Mouse (Mus musculus): ENCODE measurements around the gene Ahnak2.

The Ahnak2 gene

GRCm38 (mm10) chr12:112734881-112735655, 67.4 kb downstream of the Ahnak2 start:
- WGBS: 90% methylated on average over 19 of the region's 19 CpGs

DNA sequence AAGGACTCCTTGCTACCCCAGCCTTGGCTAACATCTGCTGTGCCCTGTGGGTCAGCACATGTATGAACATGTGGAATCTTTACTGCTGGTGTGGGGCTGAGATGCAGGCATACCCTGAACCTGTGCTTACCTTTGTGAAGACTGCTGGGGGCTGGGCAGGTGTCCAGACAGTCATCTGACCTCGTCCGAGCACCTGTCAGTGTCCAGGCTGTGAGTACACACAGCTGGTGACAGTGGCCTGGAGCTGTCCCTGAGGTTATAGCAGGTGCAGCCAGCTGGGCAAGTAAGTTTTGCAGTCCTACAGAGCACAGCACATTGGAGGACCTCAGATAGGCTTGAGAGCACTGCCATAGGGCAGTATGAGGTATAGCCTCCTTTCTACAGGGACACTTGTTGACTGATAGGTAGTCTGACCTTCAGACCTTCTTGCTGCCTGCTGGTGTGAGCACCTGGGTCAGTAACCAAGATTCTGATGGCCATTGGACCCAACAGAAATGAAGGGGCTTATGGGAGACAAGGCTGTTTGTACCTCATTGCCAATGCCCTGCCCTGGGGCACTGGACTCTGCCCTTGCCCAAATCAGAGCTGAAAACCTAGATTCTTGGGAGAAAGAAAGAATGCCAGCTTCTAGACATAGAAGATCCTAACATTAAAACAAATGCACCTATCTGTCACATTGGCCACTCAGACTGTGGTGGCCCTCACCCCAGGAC, 68.2 kb downstream of the Ahnak2 start:
- 84% methylated on average over 2 of the region's 2 CpGs for WGBS

GRCm38 (mm10) chr12:112732591-112732990, 69.9 kb downstream of the Ahnak2 start:
- WGBS: 92% methylated on average over 10 of the region's 10 CpGs

DNA sequence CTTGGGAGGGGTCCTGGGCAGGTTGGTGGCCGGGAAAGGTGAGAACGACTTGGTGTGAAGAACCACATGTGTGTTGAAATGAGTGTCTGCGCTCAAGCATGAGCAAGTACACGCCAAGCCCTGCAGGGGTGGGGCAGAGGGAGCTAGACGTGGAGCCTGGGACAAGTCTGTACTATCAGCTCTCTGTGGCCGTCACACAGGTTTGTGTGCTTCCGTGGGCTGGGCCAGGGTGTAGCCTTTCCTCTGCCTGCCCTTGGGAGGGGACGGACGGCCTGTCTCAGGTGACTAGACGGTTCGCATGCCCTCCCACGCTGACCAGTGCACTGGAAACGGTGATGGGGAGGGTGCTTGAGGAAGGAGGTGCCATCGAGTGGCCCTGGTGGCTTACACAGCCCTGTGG, 71.6 kb downstream of the Ahnak2 start:
- 87% methylated on average over 14 of the region's 14 CpGs for WGBS

DNA sequence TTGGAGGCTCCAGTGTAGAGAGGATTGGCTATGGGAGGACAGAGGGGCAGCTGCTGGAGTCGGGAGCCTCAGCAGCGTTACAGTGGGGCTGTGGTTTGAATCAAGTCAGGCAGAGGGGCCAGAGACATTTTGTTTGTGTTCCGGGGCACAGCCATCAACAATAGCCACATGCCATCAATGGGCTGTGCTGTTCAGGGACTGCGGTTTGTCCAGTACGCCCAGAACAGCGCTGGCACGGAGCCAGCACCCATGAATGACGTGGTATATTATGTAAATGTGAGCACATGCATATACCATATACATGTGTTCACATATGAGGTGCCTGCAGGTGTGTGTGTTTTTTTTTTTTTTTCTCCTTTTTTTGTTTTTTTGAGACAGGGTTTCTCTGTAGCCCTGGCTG, 74.7 kb downstream of the Ahnak2 start:
- 39% methylated on average over 8 of the region's 8 CpGs for WGBS

- WGBS: 76% methylated on average over 11 of the region's 11 CpGs
These were observed 78.2 kb downstream of the Ahnak2 start for GRCm38 (mm10) chr12:112724077-112724805.

DNA sequence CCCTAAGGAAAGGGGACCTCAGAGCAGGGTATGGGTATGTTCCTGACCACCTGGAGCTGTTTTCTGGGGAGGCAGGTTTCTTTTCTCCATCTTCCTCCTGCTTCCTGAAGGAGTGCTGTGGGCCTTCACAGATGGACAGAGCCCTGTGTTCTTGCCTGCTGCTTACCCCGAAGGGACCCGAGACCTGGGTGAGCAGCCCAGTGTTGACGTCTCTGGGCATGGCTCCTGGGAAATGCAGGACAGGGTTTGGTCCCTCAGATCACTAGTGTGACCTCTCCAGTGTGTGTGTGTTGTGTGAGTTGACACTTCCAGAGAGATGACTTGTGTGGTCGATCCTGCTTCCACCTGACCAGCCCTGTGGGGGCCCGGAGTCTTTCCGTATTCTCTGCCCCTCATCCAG, 79.0 kb downstream of the Ahnak2 start:
- 84% methylated on average over 6 of the region's 6 CpGs for WGBS

GRCm38 (mm10) chr12:112723028-112723330, 79.5 kb downstream of the Ahnak2 start:
- WGBS: 11% methylated on average over 5 of the region's 5 CpGs

DNA sequence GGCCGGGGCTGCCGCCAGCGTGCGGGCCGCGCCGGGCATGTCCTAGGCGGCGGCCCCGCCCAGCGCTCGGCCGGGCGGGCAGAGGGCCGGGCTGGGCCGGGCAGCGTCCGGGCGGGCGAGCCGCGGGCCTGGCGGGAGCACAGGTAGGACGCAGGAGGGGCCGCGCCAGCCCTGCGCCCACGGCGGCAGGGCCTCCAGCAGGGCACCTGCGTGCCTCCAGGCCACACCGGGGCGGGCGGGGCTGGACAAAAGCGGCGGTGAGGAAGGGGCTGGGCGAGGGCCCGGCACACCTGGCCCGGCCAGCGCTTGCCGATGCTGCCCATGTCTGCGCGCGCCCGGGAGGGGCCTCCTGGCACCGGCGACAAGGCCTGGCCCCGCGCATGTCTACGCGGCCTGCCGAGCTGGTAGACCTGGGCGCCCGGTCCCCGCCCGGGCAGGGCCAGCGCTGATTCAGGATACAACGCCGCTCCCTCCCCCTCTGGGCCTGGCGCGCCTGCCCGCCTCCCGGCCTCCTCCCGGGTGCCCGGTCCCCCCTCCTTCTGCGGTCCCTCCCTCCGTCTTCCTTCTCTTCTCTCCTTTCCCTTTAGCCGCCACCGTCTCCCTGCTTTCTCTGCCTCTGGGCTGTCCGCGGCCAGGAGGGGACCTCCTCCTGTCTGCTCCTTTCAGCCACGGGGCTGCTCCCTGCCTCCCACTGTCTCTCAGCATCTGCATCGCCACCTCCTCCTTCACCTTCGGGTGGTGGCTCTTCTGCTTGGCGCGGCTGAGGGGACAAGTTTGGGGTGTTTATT, 80.0 kb downstream of the Ahnak2 start:
- WGBS: 1% methylated on average over 71 of the region's 75 CpGs

Data from cerebral cortex, adult 2 months (tissue).